Mouse (Mus musculus) lung, postnatal 25 days (tissue): Measurements from ENCODE around the gene Dock4.

Experiments used
- DNase-seq: peaks from one replicate; pipeline ENCODE4 v3.0.0; 2022; ENCODE audit warnings: low spot score

The Dock4 gene

GRCm38 (mm10) chr12:40759281-40759680 is 313.5 kb downstream of the Dock4 start:
- peak; percentile 39 for DNase-seq

GRCm38 (mm10) chr12:40767258-40767816 is 321.6 kb downstream of the Dock4 start:
- DNase-seq = no peak

GRCm38 (mm10) chr12:40773091-40773490 is 327.3 kb downstream of the Dock4 start:
- DNase-seq = no peak

DNA sequence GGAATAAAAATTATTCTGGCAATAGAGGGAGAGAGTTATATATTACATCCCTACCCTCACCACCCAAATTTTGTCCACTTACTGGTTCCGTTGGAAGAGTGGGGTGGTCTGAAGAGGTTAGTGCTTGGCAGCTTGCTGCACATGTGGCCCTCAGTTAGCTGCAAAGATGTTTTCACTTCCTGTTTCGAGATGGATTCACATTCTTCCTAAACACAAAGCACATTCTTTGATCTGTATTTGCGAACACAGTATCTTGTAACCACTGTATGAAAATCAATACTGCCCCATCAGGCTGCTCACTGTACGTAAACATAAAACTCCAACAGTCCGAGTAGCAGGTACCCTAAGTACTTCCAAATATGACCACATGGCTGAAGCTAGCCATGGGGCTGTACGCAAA is 335.8 kb downstream of the Dock4 start:
- no peak for DNase-seq

GRCm38 (mm10) chr12:40788621-40789111 is 342.9 kb downstream of the Dock4 start:
- DNase-seq = peak; percentile 18

- no peak for DNase-seq
These were observed 343.9 kb downstream of the Dock4 start for GRCm38 (mm10) chr12:40789379-40790361.

DNA sequence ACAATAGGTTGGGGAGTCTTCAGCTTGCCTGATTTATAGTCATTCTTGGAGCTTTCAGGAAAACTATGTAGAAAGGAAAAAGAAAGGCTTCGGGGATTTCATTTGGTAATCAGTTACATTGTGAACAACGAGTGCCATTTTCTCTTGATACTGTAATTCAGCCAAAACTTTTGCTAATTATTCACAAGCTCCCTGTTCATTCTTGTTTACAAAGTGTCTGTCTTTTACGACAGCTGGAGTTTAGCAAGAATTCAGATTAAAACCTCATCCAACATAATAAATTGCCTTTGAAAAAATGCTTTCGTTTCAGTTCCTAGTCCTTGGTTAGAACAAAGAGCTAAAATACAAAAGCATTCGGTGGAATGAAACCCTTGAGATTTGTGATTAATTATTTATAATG is 345.5 kb downstream of the Dock4 start:
- no peak for DNase-seq

DNA sequence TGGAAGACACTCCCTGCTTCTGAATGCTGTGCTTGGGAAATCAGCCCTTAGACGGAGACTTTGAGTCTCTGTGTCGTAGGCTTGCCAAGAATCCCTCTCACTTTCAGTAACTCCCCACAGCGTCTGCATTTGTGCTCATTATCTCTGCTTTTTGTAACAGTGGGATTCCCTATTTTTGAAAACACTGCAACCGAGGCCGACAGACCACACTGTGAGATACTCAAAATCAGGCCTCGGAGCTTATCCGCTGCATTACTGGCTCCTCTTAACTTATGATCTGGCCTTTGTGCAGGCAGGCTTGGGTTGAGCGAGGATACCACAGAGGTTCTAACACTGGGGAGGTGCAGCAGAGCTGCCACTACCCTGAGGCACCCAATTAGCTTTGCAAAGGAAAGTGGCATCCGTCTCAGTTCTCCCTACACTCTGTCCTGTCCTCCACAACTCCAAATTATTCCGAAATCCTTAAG is 346.5 kb downstream of the Dock4 start:
- DNase-seq = no peak

GRCm38 (mm10) chr12:40794066-40794465 is 348.3 kb downstream of the Dock4 start:
- no peak for DNase-seq

GRCm38 (mm10) chr12:40794756-40795155 is 349.0 kb downstream of the Dock4 start:
- DNase-seq = no peak

GRCm38 (mm10) chr12:40795768-40796167 is 350.0 kb downstream of the Dock4 start:
- DNase-seq = no peak

DNA sequence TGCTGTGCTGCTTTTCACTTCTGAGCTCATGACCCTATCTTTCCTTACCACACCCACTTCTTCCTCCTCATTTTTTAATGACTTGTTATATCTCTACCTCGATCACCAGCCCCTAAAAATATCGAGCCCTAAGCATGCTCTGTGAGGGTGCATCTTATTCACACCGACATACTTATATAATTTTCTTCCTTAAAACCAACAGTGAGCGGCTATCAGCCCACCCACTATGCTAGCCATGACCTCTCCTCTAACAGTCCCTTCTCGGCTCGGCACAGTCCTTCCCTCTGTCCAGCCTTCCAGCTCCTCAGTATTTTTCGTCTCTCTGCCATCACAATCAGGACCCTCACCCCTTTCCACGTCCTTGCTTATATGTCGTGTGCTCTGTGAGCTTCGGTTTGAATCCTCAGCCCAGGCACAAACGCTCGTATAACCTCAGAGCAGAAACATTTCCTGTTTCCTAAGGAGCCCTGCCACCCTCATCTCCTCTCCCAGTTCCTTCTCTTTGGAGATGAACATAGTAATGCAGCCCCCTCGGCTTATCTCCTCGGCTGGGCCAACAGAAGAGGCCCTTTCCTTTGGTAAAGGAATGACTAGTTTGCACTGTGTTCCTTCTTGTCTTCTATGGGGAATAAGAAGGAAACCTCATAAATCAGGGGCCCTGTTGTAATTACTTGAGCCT is 351.2 kb downstream of the Dock4 start:
- DNase-seq = no peak

DNA sequence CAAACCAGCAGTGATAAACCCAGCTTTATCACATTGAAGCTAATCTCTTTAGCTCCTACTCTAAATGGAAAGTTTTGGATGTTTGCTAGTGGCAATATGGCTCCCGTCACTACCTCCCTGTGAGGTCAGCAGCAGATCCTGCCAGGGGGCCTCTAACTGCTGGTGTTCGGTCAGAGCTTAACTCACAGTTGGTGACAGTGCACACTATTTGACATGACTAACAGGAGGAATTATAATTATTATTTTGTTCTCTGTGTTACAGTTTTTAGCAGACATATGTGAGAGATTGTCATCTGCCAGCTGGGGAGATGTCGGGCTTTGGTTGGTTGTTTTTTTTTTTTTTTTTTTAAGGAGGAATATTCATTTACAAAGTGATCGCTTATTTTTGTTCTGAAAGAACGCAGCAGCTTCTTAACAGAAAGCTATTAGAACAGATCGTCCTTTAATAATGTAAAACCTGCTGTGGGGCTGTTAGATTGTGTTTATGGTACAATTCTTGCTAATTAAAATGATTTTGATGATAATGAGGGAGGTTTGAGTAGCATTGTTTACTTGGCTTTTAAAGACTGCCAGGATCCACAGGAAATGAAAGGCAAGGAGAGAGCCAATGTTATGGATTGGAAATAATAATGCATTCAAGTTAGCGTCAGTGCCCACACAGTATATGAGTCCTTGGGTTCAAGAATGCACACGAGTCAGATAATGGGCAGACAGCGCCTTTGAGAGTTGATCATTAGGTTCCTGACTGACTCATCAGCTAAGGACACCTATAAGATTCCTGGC is 352.0 kb downstream of the Dock4 start:
- DNase-seq = no peak

GRCm38 (mm10) chr12:40798344-40799017 is 352.7 kb downstream of the Dock4 start:
- DNase-seq = no peak

GRCm38 (mm10) chr12:40801456-40801855 is 355.7 kb downstream of the Dock4 start:
- no peak for DNase-seq

GRCm38 (mm10) chr12:40805257-40805656 is 359.5 kb downstream of the Dock4 start:
- DNase-seq = no peak

DNA sequence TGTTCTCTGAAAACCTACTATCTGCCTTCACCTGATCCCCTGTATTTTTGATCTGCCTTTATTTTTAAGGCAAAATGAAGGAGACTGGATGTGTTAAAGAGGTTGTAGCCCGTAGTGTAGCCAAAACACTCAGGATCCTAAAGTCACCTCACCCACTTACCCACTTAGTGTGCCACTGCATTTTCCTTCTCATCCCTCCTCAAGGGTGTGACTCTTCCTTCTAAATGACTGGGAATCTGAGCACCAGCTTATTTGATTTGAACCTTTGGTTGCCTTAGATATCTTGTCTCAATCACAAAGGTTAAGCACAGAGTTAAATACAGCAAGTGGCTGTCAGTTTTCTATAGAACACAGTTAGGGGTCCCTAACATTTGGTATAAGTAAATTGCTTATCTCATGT is 362.2 kb downstream of the Dock4 start:
- no peak for DNase-seq

GRCm38 (mm10) chr12:40813474-40813873 is 367.7 kb downstream of the Dock4 start:
- peak; percentile 37 for DNase-seq

DNA sequence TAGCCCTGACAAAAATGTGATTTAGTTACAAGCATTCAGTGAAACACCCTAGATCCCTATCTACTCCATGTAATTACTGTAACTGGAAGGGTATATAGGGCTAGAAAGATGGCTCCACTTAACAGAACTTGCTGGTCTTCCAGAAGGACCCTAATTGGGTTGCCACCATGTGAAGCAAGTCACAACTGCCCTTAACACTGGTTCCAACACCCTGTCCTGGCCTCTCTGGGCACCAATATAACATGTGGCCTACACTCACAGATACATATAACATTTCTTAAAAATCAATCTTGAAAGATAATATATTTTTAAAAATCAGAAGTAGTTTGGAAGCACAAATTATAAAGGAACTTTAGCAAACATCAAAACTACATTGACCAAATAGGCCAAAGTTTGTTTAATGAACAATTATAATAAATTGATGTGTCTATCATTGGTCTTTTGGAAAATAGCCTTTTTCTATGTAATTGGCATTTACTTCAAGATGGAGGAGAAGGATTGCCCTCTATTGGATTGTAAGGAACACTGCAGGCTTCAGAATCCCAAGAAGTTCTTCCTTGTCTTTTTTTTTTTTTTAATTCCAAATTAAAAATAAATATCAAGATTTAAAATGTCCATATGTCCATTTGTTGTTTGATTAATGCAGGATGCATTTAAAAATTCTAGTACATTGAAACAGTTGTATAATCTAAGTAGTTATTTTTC is 369.1 kb downstream of the Dock4 start:
- DNase-seq = no peak

DNA sequence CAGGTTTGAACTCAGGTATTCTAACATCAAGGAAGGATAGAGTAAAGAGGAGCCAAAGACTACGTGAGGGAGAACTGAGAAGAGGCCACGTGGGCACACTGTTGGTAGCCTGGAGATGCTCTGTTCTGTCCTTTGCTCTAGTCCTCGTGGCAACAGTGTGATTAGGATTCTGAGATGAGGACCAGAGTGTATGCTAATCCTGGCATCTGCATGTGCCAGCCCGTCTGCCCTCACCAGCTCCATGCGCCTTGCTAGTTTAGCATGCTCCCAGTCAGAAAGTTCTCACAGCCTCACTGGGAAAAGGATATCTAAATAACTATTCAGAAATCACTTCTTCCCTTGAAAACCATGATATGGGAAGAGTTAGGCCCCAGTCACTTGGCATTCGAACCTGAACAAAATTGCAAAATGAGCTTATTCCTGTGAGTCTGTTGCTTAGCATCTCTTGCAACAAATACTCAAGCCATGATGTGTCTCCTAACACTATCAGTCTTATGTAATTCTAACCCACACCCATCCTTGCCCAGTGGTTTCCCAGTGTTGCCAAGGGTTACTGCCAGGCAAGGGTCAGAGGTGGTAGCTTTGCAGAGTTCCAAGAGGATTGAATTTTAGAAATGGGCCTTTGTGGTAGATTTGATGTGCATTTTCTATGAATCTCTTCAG is 372.4 kb downstream of the Dock4 start:
- peak; percentile 73 for DNase-seq
